Mouse (Mus musculus) ZHBTc4 (cell line): ENCODE measurements at regions not wholly inside any gene's neighbourhood (a gene's known extent, or its start where the extent isn't known, plus 50 kb on each side); places are given as distances from the start of the nearest gene placed in this dataset.

ENCODE experiments used
- DNase-seq: peaks from one replicate; pipeline ENCODE4 v3.0.0-alpha.2; 2011; ENCODE audit warnings: low read depth, low spot score

GRCm38 (mm10) chr12:56402844-56403243, 57.1 kb upstream of the Mbip start:
- DNase-seq: no peak

DNA sequence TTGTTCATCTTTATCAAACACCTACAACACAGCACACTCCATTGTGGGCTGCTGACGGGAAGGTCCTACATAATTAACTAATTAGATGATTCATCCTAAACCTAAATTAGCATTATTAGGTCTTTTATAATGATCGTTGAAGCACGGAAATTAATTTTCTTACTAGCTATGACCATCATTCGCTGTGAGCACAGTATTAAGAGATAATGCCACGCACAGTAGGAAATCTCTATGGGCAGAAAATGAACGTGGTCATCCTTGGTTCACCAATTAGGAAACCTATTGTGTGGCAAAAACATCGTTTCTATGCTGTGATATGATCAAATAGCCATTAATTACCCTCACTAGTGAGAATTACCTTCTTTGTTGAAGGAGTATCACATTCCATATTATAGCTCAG, 56.4 kb upstream of the Mbip start:
- DNase-seq: no peak
